Mouse (Mus musculus): ENCODE measurements at regions not wholly inside any gene's neighbourhood (a gene's known extent, or its start where the extent isn't known, plus 50 kb on each side); places are given as distances from the start of the nearest gene placed in this dataset.

DNA sequence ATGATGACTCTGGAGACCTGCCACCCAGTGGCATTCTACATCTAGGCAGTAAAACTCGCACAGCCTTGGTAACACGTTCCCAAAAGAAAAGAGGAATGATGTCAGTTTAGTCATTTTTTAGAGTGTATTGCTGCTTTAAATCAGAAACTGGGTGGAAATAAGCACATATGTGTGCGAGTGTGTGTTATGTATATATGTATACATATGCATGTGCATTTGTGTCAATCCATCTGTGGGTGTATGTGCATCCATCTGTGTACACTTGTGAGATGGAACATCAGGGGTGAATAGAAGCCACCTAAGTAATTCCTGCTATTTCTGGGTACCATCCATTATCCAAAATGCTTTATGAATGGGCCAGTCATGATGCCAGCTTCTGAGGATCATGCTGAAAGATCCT is 467.0 kb downstream of the Adam3 start:
- TF ChIP-seq JUND (IDR thresholded peaks at IDR 0.05; ENCODE audit: low read depth, low read length) (no peak), KAT2A (conservative IDR thresholded peaks at IDR 0.05; ENCODE audit: low read depth, low read length) (no peak), CTCF (IDR thresholded peaks at IDR 0.05 in 2 of 3, conservative IDR thresholded peaks at IDR 0.05 in 1 of 3; ENCODE audit: control insufficient read depth in 1 of 3, insufficient read depth in 1 of 3, low read depth in 2 of 3, low read length in 3 of 3, poor library complexity in 1 of 3, severe bottlenecking in 1 of 3) (no peak), NELFE (IDR thresholded peaks at IDR 0.05; ENCODE audit: low read depth, low read length) (no peak), ZKSCAN1 (IDR thresholded peaks at IDR 0.05; ENCODE audit: low read depth, low read length) (no peak), POLR2AphosphoS5 (IDR thresholded peaks at IDR 0.05; ENCODE audit: borderline replicate concordance, low read depth, low read length) (no peak), EP300 (IDR thresholded peaks at IDR 0.05; ENCODE audit: low read depth in 1 of 2, low read length in 2 of 2) (no peak), CHD1 (IDR thresholded peaks at IDR 0.05; ENCODE audit: low read depth, low read length) (no peak), TBP (IDR thresholded peaks at IDR 0.05; ENCODE audit: low read depth, low read length) (no peak), ZNF384 (IDR thresholded peaks at IDR 0.05; ENCODE audit: low read depth, low read length) (no peak)
